Mouse (Mus musculus): ENCODE measurements around the gene Olfr803.

The Olfr803 gene

DNA sequence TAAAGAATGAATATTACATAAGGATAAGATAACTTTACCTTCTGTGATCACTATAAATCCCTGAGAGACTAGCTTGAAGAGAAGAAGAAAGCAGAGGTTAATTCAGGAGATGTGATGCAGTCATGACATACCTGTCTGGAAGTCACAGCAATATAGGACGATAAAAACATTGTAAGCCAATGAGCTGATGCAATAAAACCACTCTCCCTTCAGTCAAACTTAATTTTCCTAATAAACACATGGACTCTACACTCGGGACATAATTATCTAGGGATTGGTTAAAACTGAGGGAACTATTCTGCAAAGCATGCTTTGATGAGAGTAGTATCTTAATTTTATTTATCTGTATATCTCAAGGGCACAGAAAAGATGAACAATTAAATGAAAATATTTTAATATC lies at the start of gene Olfr803:
TSS of gene Olfr803 (minus strand) at position 101 of the 400 bp plus-strand sequence.
- no peak for DNase-seq

DNA sequence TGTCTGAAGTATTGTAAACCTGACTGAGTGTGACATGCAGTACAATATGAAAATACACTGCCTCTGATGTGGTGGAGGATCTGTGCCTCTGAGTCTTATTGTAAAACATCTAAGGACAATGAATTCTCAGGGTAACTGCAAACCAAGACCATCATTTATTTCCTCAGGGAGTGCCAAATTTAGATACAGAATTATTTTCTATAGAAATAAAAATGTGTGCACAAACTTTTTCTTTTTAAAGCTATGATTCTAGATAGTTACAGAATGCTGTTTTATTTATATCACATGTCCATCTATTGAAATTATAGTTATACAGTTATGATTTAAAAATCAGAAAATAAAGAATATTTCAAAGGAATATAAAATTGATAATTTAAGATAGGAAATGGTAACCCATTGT lies 47.7 kb upstream of the Olfr803 start, which contains the start of gene Olfr806:
TSS of gene Olfr806 (minus strand) at position 101 of the 400 bp plus-strand sequence.
- no peak for DNase-seq

DNA sequence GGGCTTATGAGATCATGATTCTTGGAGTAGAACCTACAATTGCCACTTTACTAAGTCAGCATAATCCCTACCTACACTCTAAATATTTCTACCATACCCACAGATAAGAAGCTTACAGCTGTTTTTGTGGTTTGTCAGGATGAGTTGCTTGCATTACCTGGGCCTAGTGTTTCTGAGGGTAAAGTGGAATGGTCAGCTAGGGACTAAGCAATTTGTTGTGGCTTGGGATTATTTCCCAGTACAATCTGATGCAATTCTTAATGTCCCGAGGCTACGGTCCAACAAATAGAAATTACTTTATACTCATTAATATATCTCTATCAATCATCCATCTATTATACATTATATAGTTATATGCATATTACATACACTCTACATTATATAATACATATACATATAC lies 35.2 kb upstream of the Olfr803 start, which contains the start of gene Olfr805:
TSS of gene Olfr805 (minus strand) at position 101 of the 400 bp plus-strand sequence.
- DNase-seq, result no peak

DNA sequence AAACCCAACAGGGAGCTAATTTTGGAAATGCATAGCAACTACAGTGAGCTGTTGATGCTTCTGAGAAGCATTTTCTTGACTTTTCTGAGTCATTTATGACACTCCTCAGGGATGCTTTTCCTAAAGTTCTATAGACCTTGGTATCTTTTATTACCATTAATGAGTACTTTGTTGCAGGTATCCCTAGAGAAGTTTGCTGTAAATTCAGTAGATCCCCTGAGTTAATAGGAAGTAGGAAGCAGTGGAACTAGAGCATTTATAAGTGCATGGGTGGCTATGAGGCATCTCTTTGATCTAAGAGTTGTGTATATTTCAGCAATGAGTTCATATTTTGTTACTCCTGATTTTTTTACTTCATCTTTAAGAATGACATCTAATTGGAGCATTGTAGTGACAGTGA lies 8.8 kb upstream of the Olfr803 start, which contains the start of gene Olfr804:
TSS of gene Olfr804 (plus strand) at position 301 of the 400 bp plus-strand sequence.
- no peak for DNase-seq

DNA sequence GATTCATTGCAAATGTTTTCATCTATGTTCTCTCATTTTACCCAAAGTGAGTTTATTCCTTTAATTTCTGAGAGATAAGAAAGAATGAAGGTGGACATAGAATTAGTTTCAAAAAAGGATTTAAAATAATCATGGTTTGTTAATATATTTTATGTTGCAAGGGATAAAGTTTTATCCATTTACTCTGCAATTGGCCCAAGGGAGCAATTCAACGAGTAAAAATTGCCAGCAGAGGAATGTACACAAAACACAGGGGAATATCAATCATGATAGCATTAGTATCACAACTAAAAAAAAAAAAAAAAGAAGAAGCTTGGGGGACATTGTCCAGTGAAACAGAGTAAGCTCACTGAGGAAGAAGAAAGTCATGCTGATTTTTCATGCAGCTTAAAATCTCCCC lies 6.0 kb downstream of the Olfr803 start, which contains the start of gene Olfr802:
TSS of gene Olfr802 (minus strand) at position 101 of the 400 bp plus-strand sequence.
- no peak for DNase-seq

DNA sequence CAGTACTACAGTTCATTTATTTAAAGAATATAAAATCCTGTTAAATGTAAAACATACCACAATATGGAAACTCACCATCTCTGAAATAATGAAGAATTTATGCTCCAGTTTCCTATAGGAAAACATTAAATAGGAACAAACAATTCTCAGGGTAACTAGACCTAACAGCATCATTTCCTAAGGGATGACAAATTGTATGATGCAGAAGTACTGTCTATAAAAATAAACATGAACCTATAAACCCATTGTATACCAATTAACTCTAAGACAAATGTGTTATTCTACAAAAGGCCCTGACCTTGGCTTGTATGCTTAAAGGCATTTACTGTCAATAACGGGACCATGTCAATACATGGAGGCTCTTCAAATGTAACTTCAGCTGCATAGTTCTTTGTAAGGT lies 20.3 kb downstream of the Olfr803 start, which contains the start of gene Olfr801:
TSS of gene Olfr801 (minus strand) at position 101 of the 400 bp plus-strand sequence.
- no peak for DNase-seq

DNA sequence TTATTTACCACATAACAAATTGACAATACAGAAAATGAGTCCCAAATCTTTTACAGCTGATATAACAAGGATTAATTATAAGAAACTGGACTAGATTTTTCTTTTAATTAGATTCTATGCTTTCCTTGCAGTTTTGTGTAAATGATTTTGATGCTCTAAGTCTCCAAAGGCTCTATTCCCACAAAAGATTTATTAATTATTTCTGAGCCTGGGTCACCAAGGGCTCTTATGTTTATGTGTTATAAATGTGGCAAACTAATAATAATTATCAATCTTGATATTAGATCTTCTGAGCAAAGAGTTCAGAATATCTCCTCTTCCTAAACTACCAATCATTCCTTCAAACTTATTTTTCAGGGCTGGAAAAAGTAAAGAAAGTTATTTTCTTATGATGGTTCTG lies 36.7 kb downstream of the Olfr803 start, which contains the start of gene Olfr800:
TSS of gene Olfr800 (plus strand) at position 301 of the 400 bp plus-strand sequence.
- no peak for DNase-seq

DNA sequence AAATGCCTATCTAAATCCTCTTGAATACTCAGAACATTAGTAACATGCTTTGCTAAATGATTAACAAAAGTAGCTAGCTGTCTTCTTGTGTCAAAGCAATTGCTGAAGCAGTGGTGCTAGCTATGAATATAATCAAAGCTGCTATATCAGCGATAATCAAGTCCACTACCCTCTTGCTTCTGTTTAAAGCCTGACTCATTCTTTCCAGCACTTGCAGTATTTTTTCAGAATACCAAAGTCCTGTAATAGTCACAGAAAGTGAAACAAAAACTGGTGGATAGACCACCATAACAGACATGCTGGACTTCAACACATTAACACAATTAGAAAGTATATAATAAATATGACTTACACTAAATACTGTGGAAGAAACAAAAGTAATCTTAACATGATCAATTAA lies 42.3 kb downstream of the Olfr803 start:
- no peak for DNase-seq

All from kidney, adult 18-20 months (tissue).